Mouse (Mus musculus) left cerebral cortex, adult 2 months (tissue): ENCODE results near the gene Olfr548-ps1. TPM values are rescaled to one million over a fixed set of nuclear protein-coding genes. Genes with fewer than 3 reads are reported as not detected.
"Not testable (repeated sequence)": the region's sequence is repeated elsewhere in the genome, so short reads cannot be mapped to it uniquely, and the experiment has no call there.

Experiments used
- DNase-seq, 2 experiments: peaks; one replicate each; pipeline ENCODE4 v3.0.0; 2021 to 2022; ENCODE audit warnings: low spot score in 2 of 2, mixed read lengths in 1 of 2; ENCODE audit errors: extremely low spot score in 1 of 2
- H3K27ac ChIP-seq: fragments of 200-600 bp; 2 replicates; pipeline ENCODE4 v1.8.1; 2022
- H3K4me3 ChIP-seq: fragments of 200-600 bp; 2 replicates; pipeline ENCODE4 v1.8.1; 2022
- CTCF ChIP-seq: fragments of 200-600 bp; IDR thresholded peaks from 2 replicates; pipeline ENCODE4 v1.8.1; 2022; ENCODE audit warnings: antibody characterized with exemption, mild to moderate bottlenecking, moderate library complexity
- intact Hi-C: fragments of 180-260 bp; cut with DNase I; formaldehyde crosslinking; loops from one replicate; pipeline ENCODE4 v1.15.1; 2025
- long read RNA-seq, 2 experiments: library from polyadenylated mRNA; stranded (forward); transcript quantifications; one replicate each; pipeline ENCODE4 v2.0.0; 2021; ENCODE audit warnings: borderline mapping rate in 2 of 2
- total RNA-seq, 2 experiments: library from RNA; stranded (reverse); gene quantifications; 2 replicates each; pipeline ENCODE4 v1.2.3; 2021

Olfr548-ps1 gene
- not detected for total RNA-seq
- long read RNA-seq, experiment 1 = 0 reads
- long read RNA-seq, experiment 2 = 0 reads

DNA sequence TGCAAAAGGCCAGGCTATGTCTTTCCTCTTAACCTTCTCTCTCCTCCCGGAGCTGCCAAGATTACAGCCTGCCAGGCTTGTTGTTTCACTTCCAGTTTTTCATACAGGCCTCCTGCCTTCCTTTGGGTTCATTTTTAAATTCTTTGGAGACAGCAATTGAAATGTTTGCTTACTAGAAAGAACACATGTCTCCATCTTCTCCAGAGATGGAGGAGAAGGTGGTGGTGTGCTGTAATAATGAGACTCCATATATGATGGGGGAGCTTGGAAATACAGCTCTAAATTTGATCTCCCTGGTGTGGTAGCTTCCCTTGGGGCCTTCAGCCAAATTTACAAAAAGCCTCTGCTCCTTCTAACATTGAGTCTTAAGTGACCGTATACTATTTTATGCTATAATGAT is at the start of gene Olfr548-ps1:
Gene Olfr548-ps1, plus strand, starts transcription at position 301 of the 400 bp plus-strand sequence.
- H3K27ac ChIP-seq = no peak within 1 kb of the TSS
- no peak for DNase-seq
- intact Hi-C loops = no loop called here
- no peak within 1 kb of the TSS for H3K4me3 ChIP-seq
- no peak for TF ChIP-seq CTCF

DNA sequence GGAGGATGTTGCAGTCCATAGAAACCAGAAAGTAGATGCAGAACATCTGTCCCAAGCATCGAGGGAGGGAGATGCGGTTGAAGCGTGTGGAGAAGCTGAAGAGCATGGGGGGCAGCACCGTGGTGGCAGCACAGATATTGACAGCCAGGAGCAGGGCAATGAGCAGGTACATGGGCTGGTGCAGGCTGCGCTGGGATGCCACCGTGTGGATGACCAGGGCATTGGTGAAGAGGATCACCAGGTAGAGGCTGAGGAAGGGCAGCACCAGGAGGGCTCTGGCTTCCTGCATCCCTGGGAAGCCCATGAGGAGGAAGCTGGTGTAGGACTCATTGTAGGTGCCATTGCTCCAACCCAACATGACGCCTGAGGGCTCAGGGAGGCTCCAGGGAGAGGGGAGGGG is 46.3 kb upstream of the Olfr548-ps1 start:
- intact Hi-C loops, H3K27ac ChIP-seq, H3K4me3 ChIP-seq, DNase-seq: not testable (repeated sequence)

DNA sequence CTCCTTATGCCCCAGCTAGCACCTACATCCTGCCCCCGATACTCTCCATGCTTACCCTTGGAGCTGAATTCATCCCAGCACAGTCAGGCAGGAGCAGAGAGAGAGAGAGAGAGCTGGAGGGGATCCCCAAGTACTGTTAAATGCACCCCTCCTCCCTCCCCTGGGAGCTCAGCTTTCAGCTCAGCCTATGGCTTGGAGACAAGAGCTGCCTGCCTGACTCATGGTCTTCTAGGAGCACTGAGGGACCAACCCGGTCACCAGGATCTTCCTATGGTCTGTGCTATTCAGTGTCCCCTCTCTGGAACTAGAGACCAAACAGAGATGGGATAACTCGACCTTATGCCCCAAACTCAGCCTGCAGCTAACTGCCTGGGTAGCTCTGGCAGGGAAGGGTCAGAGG is 41.2 kb upstream of the Olfr548-ps1 start, which contains the start of gene Olfr545:
Gene Olfr545, minus strand, starts transcription at position 101 of the 400 bp plus-strand sequence.
- H3K4me3 ChIP-seq = no peak within 1 kb of the TSS
- intact Hi-C loops = no loop called here
- H3K27ac ChIP-seq = no peak within 1 kb of the TSS
- TF ChIP-seq CTCF = no peak
- DNase-seq = no peak

- DNase-seq = no peak
- intact Hi-C loops = no loop called here
- no peak overlapping the region for H3K4me3 ChIP-seq
- H3K27ac ChIP-seq = no peak overlapping the region
- no peak for TF ChIP-seq CTCF
These were observed 38.7 kb upstream of the Olfr548-ps1 start for GRCm38 (mm10) chr7:102501986-102502385.

DNA sequence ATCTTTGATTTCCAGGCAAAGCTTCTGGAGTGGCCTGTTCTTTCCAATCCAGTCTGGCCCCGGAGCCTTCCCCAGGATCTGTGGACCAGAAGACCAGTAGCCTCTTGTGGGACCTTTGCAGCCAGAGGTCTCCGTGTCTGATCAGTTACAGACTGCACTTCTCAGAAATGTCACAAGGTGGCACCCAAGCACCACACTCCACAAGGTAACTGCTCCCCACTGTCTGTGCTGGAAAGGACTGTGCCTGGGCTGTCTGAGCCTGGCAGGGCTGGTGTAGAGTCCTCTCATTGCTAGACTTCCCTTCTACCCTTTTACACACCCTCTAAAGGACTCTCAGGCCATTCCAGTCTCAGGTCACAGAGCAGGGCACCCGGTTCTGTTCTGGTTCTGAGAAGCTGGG is 33.8 kb upstream of the Olfr548-ps1 start:
- peak; percentile 68 to 80 for DNase-seq
- intact Hi-C loops = no loop called here
- no peak overlapping the region for H3K27ac ChIP-seq

GRCm38 (mm10) chr7:102508066-102508465 is 32.6 kb upstream of the Olfr548-ps1 start:
- no peak for TF ChIP-seq CTCF
- Histone ChIP-seq H3K4me3 (no peak overlapping the region), H3K27ac (no peak overlapping the region)
- intact Hi-C loops = no loop called here
- no peak for DNase-seq

More for the DNA sequence above, 33.8 kb upstream of the Olfr548-ps1 start:
- peak; percentile 91 for TF ChIP-seq CTCF
- no peak overlapping the region for H3K4me3 ChIP-seq

- Histone ChIP-seq H3K4me3 (no peak overlapping the region), H3K27ac (no peak overlapping the region)
- intact Hi-C loops = no loop called here
- no peak for TF ChIP-seq CTCF
- no peak for DNase-seq
These were observed 32.0 kb upstream of the Olfr548-ps1 start for GRCm38 (mm10) chr7:102508666-102509065.

DNA sequence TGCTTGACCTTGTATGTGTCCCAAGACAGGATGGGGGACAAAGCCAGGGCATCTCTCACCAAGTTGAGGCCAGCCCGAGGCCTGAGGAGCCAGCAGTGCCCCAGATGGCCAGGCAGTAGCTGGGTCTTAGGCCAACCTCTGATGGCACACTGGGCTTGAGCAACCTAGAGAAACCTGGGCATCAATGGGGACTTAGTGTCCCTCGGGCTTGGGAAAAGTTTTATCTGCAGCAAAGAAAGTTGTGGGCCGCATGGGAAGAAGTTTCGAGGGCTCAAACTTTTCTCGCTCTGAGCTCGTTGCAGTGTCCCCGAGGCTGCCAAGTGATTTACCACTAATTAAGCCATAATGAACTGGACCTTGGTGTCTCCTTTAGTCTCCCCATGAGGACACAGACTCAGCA is 31.0 kb upstream of the Olfr548-ps1 start:
- no peak for DNase-seq
- Histone ChIP-seq H3K27ac (no peak overlapping the region), H3K4me3 (no peak overlapping the region)
- no peak for TF ChIP-seq CTCF
- intact Hi-C loops = loop anchor here (5.0 kb wide), 1 partner anchor 188 kb away; the partner anchor contains the start of gene Olfr557

- Histone ChIP-seq H3K4me3 (no peak overlapping the region), H3K27ac (no peak overlapping the region)
- intact Hi-C loops = loop anchor here (2.0 to 5.0 kb wide), 4 partner anchors 185 to 1431 kb away; partner anchors contain the start of gene Olfr557
- TF ChIP-seq CTCF = no peak
- DNase-seq = no peak
These were observed 28.8 kb upstream of the Olfr548-ps1 start for GRCm38 (mm10) chr7:102511927-102512326.

- peak; percentile 93 for TF ChIP-seq CTCF
- DNase-seq = peak; percentile 86 to 92
- Histone ChIP-seq H3K27ac (peak overlapping the region; percentile 7; the same call in 1 of the 2 replicates), H3K4me3 (peak overlapping the region; percentile 61)
- intact Hi-C loops = loop anchor here (1.0 to 5.0 kb wide), 6 partner anchors 123 to 1430 kb away; partner anchors contain the start of gene Olfr557
These were observed 27.8 kb upstream of the Olfr548-ps1 start for GRCm38 (mm10) chr7:102512814-102513435.

DNA sequence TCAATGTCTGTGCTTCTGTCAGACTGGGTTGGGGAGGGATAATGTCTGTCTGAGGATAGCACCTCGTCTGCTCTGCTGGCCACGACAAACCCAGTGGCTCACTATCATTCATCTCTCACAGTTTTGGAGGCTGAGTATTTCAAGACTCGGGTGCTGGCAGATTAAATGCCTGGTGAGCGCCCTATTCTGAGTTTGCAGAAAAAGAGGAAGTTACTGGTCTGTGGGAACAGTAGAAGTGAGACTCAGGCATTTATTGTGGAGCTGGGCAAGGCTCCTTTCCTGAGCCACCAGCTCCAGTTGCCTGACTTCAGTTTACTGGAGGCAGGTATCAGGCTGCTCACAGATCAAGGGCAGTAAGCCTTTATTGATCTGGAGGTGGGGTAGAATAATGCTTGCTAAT is 26.6 kb upstream of the Olfr548-ps1 start:
- no peak overlapping the region for H3K4me3 ChIP-seq
- intact Hi-C loops = loop anchor here (5.0 kb wide), 1 partner anchor 183 kb away; the partner anchor contains the start of gene Olfr557

GRCm38 (mm10) chr7:102516261-102517050 is 24.2 kb upstream of the Olfr548-ps1 start:
- intact Hi-C loops = no loop called here
- Histone ChIP-seq H3K27ac (no peak overlapping the region), H3K4me3 (no peak overlapping the region)
- no peak for TF ChIP-seq CTCF
- no peak for DNase-seq

More for the DNA sequence above, 26.6 kb upstream of the Olfr548-ps1 start:
- DNase-seq = no peak
- TF ChIP-seq CTCF = no peak
- H3K27ac ChIP-seq = no peak overlapping the region
